Mouse (Mus musculus): ENCODE measurements at regions not wholly inside any gene's neighbourhood (a gene's known extent, or its start where the extent isn't known, plus 50 kb on each side); places are given as distances from the start of the nearest gene placed in this dataset.

GRCm38 (mm10) chr1:184335281-184335680, 301.2 kb upstream of the 1700056E22Rik start:
- TF ChIP-seq E2F4 (IDR thresholded peaks at IDR 0.05; ENCODE audit: borderline replicate concordance, low read depth, low read length), result no peak
- TF ChIP-seq UBTF (IDR thresholded peaks at IDR 0.05; ENCODE audit: borderline replicate concordance, insufficient read depth, low read depth, low read length), result no peak
- no peak for TF ChIP-seq HCFC1 (IDR thresholded peaks at IDR 0.05; ENCODE audit: low read depth, low read length)
- no peak for TF ChIP-seq TCF12 (IDR thresholded peaks at IDR 0.05; ENCODE audit: low read depth, low read length)
- TF ChIP-seq JUND (IDR thresholded peaks at IDR 0.05; ENCODE audit: low read depth, low read length), result no peak
- no peak for TF ChIP-seq USF1 (IDR thresholded peaks at IDR 0.05; ENCODE audit: low read depth, low read length)
- TF ChIP-seq RAD21 (IDR thresholded peaks at IDR 0.05; ENCODE audit: low read depth, low read length), result no peak
- TF ChIP-seq ZMIZ1 (IDR thresholded peaks at IDR 0.05; ENCODE audit: low read depth, low read length), result no peak
- TF ChIP-seq ZNF384 (IDR thresholded peaks at IDR 0.05; ENCODE audit: low read depth, low read length), result no peak
- TF ChIP-seq MYC (IDR thresholded peaks at IDR 0.05; ENCODE audit: low read depth, low read length), result no peak
- no peak for TF ChIP-seq ELF1 (IDR thresholded peaks at IDR 0.05; ENCODE audit: low read depth, low read length)
- TF ChIP-seq ZKSCAN1 (IDR thresholded peaks at IDR 0.05; ENCODE audit: low read depth, low read length), result no peak
- no peak for TF ChIP-seq NRF1 (IDR thresholded peaks at IDR 0.05; ENCODE audit: insufficient read depth, low read depth, low read length, poor library complexity, severe bottlenecking)
- TF ChIP-seq CHD1 (IDR thresholded peaks at IDR 0.05; ENCODE audit: low read depth, low read length), result no peak
- no peak for TF ChIP-seq MAZ (IDR thresholded peaks at IDR 0.05; ENCODE audit: low read depth, low read length)
- TF ChIP-seq SIN3A (IDR thresholded peaks at IDR 0.05; ENCODE audit: low read length), result no peak
- no peak for TF ChIP-seq TBP (IDR thresholded peaks at IDR 0.05; ENCODE audit: low read depth, low read length)
- no peak for TF ChIP-seq USF2 (IDR thresholded peaks at IDR 0.05; ENCODE audit: borderline replicate concordance in 1 of 2, insufficient read depth in 1 of 2, low read depth in 1 of 2, low read length in 2 of 2)
- Histone ChIP-seq H3K27ac (ENCODE audit: control insufficient read depth, low read depth, low read length) (no peak overlapping the region), H3K4me3 (ENCODE audit: control insufficient read depth in 1 of 2, insufficient read depth in 1 of 2, low read depth in 2 of 2, low read length in 2 of 2) (no peak overlapping the region), H3K9ac (ENCODE audit: control insufficient read depth, low read depth, low read length, poor library complexity, severe bottlenecking) (no peak overlapping the region), H3K27me3 (ENCODE audit: control insufficient read depth in 1 of 2, insufficient read depth in 2 of 2, low read length in 2 of 2) (no peaks in the 10 kb centered on the region), H3K4me1 (ENCODE audit: control insufficient read depth in 1 of 2, insufficient read depth in 2 of 2, low read length in 2 of 2) (no peaks in the 10 kb centered on the region), H3K36me3 (ENCODE audit: control insufficient read depth in 1 of 2, insufficient read depth in 2 of 2, low read length in 2 of 2) (no peaks in the 10 kb centered on the region), H3K79me2 (ENCODE audit: control insufficient read depth, insufficient read depth, low read length, poor library complexity) (no peaks in the 10 kb centered on the region), H3K9me3 (replicated peaks; ENCODE audit: insufficient read depth, low read length) (no peaks in the 10 kb centered on the region)
- no peak for DNase-seq (ENCODE audit: low read depth, low spot score)

GRCm38 (mm10) chr1:184334818-184335217, 300.7 kb upstream of the 1700056E22Rik start:
- Histone ChIP-seq H3K4me1 (ENCODE audit: control insufficient read depth in 1 of 2, insufficient read depth in 2 of 2, low read length in 2 of 2) (no peaks in the 10 kb centered on the region), H3K4me3 (ENCODE audit: control insufficient read depth in 1 of 2, insufficient read depth in 1 of 2, low read depth in 2 of 2, low read length in 2 of 2) (no peak overlapping the region), H3K27me3 (ENCODE audit: control insufficient read depth in 1 of 2, insufficient read depth in 2 of 2, low read length in 2 of 2) (no peaks in the 10 kb centered on the region), H3K36me3 (ENCODE audit: control insufficient read depth in 1 of 2, insufficient read depth in 2 of 2, low read length in 2 of 2) (no peaks in the 10 kb centered on the region), H3K9me3 (replicated peaks; ENCODE audit: insufficient read depth, low read length) (no peaks in the 10 kb centered on the region), H3K27ac (ENCODE audit: control insufficient read depth, low read depth, low read length) (no peak overlapping the region), H3K9ac (ENCODE audit: control insufficient read depth, low read depth, low read length, poor library complexity, severe bottlenecking) (no peak overlapping the region), H3K79me2 (ENCODE audit: control insufficient read depth, insufficient read depth, low read length, poor library complexity) (no peaks in the 10 kb centered on the region)
- DNase-seq (ENCODE audit: low read depth, low spot score), result no peak
- no peak for TF ChIP-seq CTCF (IDR thresholded peaks at IDR 0.05 in 2 of 3, conservative IDR thresholded peaks at IDR 0.05 in 1 of 3; ENCODE audit: control insufficient read depth in 1 of 3, insufficient read depth in 1 of 3, low read depth in 2 of 3, low read length in 3 of 3, poor library complexity in 1 of 3, severe bottlenecking in 1 of 3)

All from MEL (cell line).